Mouse (Mus musculus) CD8-positive naive resting alpha-beta T cell, adult 57 days (primary cell): ENCODE results near the gene Vmn1r38. TPM values are rescaled to one million over a fixed set of nuclear protein-coding genes. Genes with fewer than 3 reads are reported as not detected.

Source experiments
- total RNA-seq: library from RNA; stranded (reverse); gene quantifications from one replicate; pipeline ENCODE4 v1.2.4, GENCODE M21; 2023

Vmn1r38 gene
- not detected for total RNA-seq

DNA sequence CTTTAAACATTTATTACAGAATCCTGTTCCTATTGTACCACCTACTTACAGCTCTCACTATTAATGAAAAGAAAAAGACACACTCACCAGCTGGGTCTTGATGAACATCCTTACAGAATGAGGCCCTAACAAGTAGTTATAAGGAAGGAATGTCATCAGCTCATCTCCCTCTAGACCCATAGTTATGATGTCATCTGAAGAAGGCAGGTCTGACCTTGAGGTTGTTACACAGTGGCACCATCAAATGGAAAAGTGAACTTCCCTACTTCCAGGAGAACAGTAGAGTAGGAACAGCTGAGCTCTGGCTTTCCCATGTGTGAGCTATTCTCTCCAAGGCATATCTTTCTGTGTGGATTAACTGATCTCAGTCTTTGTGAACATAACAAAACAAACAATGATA is at the start of gene Vmn1r38:
TSS of gene Vmn1r38 (minus strand) at position 101 of the 400 bp plus-strand sequence.

DNA sequence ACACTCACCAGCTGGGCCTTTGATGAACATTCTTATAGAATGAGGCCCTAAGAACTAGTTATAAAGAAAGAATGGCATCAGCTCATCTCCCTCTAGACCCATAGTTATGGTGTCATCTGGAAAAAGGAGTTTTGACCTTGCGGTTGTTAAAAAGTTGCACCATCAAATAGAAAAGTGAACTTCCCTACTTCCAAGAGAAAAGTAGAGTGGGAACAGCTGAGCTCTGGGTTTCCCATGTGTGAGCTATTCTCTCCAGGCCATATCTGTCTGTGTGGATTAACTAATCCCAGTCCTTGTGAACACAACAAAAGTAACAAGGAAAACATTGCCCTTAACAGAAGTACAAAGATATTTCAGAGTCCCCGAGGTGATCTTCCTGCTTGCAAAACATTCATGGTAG is 28.1 kb upstream of the Vmn1r38 start, which contains the start of gene Vmn1r39:
TSS of gene Vmn1r39 (minus strand) at position 101 of the 400 bp plus-strand sequence.

DNA sequence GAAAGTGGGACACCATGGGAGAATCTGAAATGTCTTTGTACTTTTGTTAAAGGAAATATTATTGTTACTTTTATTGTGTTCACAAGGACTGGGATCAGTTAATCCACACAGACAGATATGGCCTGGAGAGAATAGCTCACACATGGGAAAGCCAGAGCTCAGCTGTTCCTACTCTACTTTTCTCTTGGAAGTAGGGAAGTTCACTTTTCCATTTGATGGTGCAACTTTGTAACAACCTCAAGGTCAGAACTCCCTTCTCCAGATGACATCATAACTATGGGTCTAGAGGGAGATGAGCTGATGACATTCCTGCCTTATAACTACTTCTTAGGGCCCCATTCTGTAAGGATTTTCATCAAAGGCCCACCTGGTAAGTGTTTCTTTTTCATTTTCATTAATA is 53.3 kb downstream of the Vmn1r38 start, which contains the start of gene Vmn1r37:
TSS of gene Vmn1r37 (plus strand) at position 301 of the 400 bp plus-strand sequence.

Other genes with a start within 250 kb of the Vmn1r38 start
- 13.3 TPM for gene Mad2l1, start 247.2 kb downstream of the Vmn1r38 start, total RNA-seq
- gene Vmn1r32, start 222.5 kb downstream of the Vmn1r38 start, total RNA-seq: not detected
- gene Vmn1r33, start 164.3 kb downstream of the Vmn1r38 start, total RNA-seq: not detected
- gene Vmn1r34, start 138.7 kb downstream of the Vmn1r38 start, total RNA-seq: not detected
- gene Vmn1r35, start 96.7 kb downstream of the Vmn1r38 start, total RNA-seq: not detected
- gene Vmn1r36, start 63.5 kb downstream of the Vmn1r38 start, total RNA-seq: not detected
- gene Vmn1r37, start 53.2 kb downstream of the Vmn1r38 start, total RNA-seq: not detected
- not detected for gene Vmn1r39, start 28.0 kb upstream of the Vmn1r38 start, total RNA-seq
- 6.1 TPM for gene Gng12, start 113.8 kb upstream of the Vmn1r38 start, total RNA-seq